Mouse (Mus musculus): ENCODE measurements around the gene Rpl34.

- no peak for TF ChIP-seq CTCF (IDR thresholded peaks at IDR 0.05; ENCODE audit: insufficient read depth, low read length)
- no peak for TF ChIP-seq POLR2A (IDR thresholded peaks at IDR 0.05; ENCODE audit: borderline replicate concordance, extremely low read depth, low read depth, low read length)
Observed at GRCm38 (mm10) chr3:130722733-130723478, 7.3 kb downstream of the Rpl34 start.
